Mouse (Mus musculus): ENCODE measurements around the gene Npffr2. TPM values are rescaled to one million over a fixed set of nuclear protein-coding genes. Genes with fewer than 3 reads are reported as not detected.

The Npffr2 gene
- total RNA-seq, 2 experiments from 2014 or later: not detected

GRCm38 (mm10) chr5:89631599-89631998, 104.4 kb downstream of the Npffr2 start:
- intact Hi-C loops (cut with DNase I): no loop called here
- no peak for DNase-seq (ENCODE audit: low spot score)

Other genes with a start within 250 kb of the Npffr2 start
- not detected for gene Gc, start 69.5 kb upstream of the Npffr2 start, total RNA-seq (2021)